ENCODE assay signal across 25 mouse cellular contexts in the genomic region with DNA sequence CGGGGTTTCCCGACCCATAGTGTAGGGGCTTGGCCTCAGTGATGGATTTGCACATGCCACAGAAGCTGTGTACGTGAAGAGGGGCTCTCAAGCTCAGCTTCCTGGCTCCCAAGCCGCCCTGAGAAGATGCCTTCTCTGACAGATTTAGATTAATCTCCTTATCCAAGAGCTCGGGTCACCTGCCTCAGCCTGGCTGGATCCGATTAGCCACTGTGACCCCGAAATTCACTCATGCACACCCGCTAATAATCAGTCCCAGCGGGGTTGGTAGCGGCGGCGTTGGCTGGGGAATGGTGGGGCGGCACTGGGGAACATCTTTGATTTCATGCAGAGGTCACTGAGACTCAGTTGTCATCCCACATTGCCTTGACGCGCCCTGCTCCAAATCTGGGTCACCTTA. TPM values are rescaled to one million over a fixed set of nuclear protein-coding genes. Genes with fewer than 3 reads are reported as not detected.
"Had no signal": no experiment of that assay in that cellular context is flagged by ENCODE, and none has a peak within 500 bp of the region (broad histone marks: within the 10 kb centered on the region; RNA-seq: fewer than 3 reads in every experiment).

No protein-coding gene starts in this region.

- H3K4me3 ChIP-seq: layer of hippocampus, adult 2 months; liver, embryonic 13.5 days had no signal

- H3K27ac ChIP-seq: kidney, postnatal 0 days; layer of hippocampus, adult 2 months; liver, embryonic 13.5 days; stomach, postnatal 0 days had no signal

- H3K36me3 ChIP-seq: liver, embryonic 13.5 days had no signal

- DNase-seq: kidney, adult 2 months; kidney, postnatal 25 days; layer of hippocampus, adult 9-11 months; liver, embryonic 13.5 days; lung, adult 2 months; lung, postnatal 14 days; lung, postnatal 4 days; midbrain, embryonic 14.5 days; right cerebral cortex, adult 18-20 months; right cerebral cortex, postnatal 14 days; right cerebral cortex, postnatal 4 days; thymus, adult 2 months; thymus, postnatal 25 days had no signal

RNA-seq across cellular contexts. Expression of a gene that starts 1.8 kb away (rescaled TPM):
- total RNA-seq: liver, adult 2 months; midbrain, postnatal 0 days had no signal
- polyA plus RNA-seq: kidney, postnatal 0 days; large intestine, adult 2 months; limb, embryonic 11.5 days; liver, adult 2 months; liver, embryonic 16.5 days; midbrain, embryonic 14.5 days; midbrain, postnatal 0 days; neural tube, embryonic 11.5 days; stomach, embryonic 14.5 days had no signal

RNA-seq across cellular contexts. Expression of a gene that starts 38.1 kb away (rescaled TPM):
- total RNA-seq: megakaryocyte progenitor cell, adult 5-6 weeks; megakaryocyte-erythroid progenitor cell, adult 5-6 weeks had no signal
- polyA plus RNA-seq: liver, adult 2 months had no signal
